Mouse (Mus musculus) MEL (cell line): ENCODE data around the gene Eral1.

Experiments
- CTCF ChIP-seq, 3 experiments: IDR thresholded peaks in 2 of 3; conservative IDR thresholded peaks in 1 of 3; 2 replicates each; pipeline ENCODE4 v1.5.1; 2011 to 2012; ENCODE audit warnings: low read length in 3 of 3, low read depth in 2 of 3, mild to moderate bottlenecking in 2 of 3, improper control_type of control experiment in 1 of 3, inconsistent platforms in 1 of 3, mixed read lengths in 1 of 3, moderate library complexity in 1 of 3; ENCODE audit not compliant: control insufficient read depth in 1 of 3, insufficient read depth in 1 of 3, poor library complexity in 1 of 3, severe bottlenecking in 1 of 3
- POLR2A ChIP-seq, 2 experiments: IDR thresholded peaks; 2 replicates each; pipeline ENCODE4 v1.6.1; 2011 to 2012; ENCODE audit warnings: low read length in 2 of 2, mild to moderate bottlenecking in 2 of 2, control low read depth in 1 of 2, improper control_type of control experiment in 1 of 2, low read depth in 1 of 2, moderate library complexity in 1 of 2; ENCODE audit not compliant: control insufficient read depth in 1 of 2, insufficient read depth in 1 of 2, poor library complexity in 1 of 2
- POLR2AphosphoS5 ChIP-seq: IDR thresholded peaks from 2 replicates; pipeline ENCODE4 v1.6.1; 2012; ENCODE audit warnings: low read depth, borderline replicate concordance, mild to moderate bottlenecking, inconsistent platforms, low read length, moderate library complexity, mixed read lengths

DNA sequence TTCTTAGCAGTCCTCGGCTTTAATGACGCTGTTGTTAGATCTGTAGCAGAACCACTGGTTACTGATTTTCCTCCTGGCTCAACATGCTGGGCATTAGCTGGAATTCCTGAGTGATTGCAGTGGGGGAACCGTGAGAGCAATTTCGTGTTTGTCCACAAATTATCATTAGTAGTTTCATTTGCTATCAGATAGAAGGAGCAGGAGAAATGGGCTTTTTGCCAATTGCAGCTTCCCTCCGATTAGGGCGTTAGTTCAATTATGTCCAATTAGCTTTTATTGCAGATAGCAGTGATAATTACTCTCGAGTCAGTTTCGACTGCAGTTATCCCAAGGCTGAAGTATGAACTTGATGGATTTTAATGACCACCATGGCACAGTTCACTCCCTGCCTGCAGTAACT is 49.3 kb upstream of the Eral1 start:
- no peak for TF ChIP-seq POLR2A (IDR thresholded peaks at IDR 0.05; ENCODE audit: control insufficient read depth in 1 of 2, insufficient read depth in 1 of 2, low read depth in 1 of 2, low read length in 2 of 2, poor library complexity in 1 of 2)
- TF ChIP-seq CTCF (IDR thresholded peaks at IDR 0.05 in 2 of 3, conservative IDR thresholded peaks at IDR 0.05 in 1 of 3; ENCODE audit: control insufficient read depth in 1 of 3, insufficient read depth in 1 of 3, low read depth in 2 of 3, low read length in 3 of 3, poor library complexity in 1 of 3, severe bottlenecking in 1 of 3) = no peak
- TF ChIP-seq POLR2AphosphoS5 = no peak
